Mouse (Mus musculus) MN1 (cell line): ENCODE results near the gene Eml4.

Experiments
- DNase-seq: peaks from one replicate; pipeline ENCODE4 v3.0.0-alpha.2; 2016; ENCODE audit warnings: low spot score

The Eml4 gene

GRCm38 (mm10) chr17:83344226-83344625 is 6.5 kb upstream of the Eml4 start:
- DNase-seq = no peak

DNA sequence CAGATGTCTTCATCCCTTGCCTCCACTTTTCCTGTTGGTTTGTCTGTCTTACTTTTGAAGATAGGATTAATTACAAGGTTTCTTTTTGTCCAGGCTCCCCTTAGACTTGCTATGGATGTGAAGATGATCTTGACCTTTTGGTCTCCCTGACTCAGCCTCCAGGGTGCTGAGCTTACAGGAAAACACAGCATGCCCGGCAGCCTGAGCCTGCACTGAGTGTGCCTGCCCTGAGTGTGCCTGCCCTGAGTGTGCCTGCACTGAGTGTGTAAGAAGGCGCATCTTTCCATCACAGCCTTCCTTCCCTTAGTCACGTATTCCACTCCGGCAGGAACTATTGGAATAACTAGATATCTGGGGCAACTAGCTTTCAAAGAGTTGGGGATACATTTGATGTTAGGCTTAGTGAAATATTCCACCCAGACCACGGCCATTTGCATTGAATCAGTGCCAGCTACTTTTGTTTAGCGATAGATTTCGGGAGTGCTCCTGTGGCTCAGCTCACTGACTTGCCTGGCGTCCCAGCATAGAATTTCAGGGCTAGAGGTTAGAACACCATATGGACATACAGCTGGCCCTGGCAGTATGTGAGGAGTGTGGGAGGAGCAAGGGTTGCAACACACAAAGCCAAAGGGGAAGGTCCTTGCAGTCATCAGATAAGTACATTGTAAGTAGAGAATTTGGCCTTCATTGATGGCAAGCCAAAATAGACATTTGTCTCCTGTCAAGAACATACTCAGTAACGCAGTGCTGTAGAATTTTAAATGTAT is 2.5 kb upstream of the Eml4 start:
- no peak for DNase-seq

GRCm38 (mm10) chr17:83351119-83351531 is 394 bp downstream of the Eml4 start:
- peak; percentile 33 for DNase-seq

DNA sequence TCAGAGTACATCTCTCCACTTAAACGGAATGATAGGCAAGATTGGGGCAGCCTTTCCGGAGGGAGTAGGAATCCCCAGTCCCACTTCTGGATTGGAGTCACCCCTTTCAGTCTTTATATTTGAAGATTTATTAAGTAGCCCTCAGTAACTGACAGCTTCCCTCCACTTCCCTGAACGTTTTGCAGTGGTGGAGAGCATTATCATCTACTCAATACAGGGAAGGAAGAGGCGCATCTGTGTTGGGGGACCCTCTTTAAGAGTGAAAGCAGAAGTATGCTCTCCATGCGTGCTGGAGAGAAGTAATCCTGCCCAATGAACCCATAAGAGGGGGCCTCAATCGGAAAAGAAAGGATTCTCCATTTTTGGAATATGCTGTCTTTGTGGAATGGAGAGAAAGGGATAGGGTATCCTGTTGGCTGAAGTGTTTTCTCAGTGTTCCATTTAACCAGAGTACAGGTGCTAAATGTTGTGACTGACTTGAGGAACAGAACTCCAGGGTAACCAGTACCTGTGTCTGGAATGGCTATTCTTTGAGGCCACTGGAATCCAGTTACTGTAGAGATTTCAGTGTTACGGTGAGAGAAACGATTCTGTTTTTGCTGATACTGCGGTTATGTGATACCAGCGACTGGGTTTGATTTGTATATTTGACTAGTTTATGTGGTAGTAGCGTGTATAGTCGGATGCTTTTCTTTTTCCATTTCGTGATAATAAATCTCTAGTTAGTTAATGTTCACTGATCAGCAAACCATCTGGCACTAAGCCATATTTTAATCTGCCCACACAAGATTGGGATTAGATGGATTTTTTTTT is 1.1 kb downstream of the Eml4 start:
- peak; percentile 39 for DNase-seq

DNA sequence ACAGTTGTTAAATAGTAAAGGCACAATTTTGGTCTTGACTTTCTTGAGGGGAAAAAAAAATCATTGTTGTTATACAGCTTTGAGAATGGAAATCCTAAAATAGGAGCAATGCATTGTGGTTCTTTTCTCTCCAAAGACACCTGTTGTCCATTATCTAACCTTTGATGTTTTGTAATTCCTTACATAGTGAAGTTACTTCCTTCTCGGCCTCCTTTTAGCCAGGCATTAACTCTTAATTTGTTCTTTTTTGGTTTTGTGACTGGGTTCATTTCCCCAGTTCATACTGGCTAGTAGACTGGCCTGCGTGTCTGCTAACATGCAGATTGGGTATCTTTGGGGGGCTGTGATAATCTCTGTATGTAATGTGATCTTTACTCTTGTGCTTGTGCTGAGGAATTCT is 1.7 kb downstream of the Eml4 start:
- no peak for DNase-seq

DNA sequence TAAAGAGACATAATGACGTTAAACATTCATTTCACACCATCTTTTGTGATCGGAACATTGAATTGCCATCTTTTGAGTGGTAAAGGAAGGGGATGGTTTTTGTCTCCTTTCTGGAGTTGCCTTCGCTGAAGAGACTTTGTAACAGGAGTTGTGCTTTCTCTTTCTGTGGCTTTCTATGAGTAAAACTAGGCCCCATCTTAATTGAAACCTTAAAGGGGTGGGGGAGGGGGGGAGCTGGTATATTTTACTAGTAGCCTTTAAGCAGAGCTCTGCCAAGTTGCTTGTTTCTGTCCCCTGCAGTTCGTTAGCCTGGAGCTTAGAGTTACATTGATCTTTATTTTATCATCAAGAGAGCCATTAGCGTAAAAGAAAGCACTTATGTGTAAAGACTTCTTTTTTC is 2.3 kb downstream of the Eml4 start:
- no peak for DNase-seq

GRCm38 (mm10) chr17:83353460-83353859 is 2.7 kb downstream of the Eml4 start:
- DNase-seq = no peak

DNA sequence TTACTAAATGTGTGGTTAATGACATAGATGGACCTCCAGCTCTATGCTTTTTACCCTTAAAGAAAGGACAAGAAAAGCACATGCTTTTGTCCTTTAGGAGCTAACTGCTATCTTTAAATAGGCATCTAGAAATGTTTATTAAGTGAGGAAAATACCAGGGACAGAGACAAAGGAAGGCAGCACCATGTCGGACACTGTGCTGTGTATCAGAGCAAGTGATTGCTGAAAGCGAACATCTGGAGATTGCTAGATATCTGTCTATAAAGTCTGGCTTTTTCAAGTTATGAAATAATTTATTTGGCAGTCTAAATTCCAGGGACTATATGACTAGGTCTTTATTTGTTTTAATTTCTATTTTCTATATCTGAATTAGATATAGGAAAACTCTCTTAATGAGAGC is 4.8 kb downstream of the Eml4 start:
- DNase-seq = no peak

DNA sequence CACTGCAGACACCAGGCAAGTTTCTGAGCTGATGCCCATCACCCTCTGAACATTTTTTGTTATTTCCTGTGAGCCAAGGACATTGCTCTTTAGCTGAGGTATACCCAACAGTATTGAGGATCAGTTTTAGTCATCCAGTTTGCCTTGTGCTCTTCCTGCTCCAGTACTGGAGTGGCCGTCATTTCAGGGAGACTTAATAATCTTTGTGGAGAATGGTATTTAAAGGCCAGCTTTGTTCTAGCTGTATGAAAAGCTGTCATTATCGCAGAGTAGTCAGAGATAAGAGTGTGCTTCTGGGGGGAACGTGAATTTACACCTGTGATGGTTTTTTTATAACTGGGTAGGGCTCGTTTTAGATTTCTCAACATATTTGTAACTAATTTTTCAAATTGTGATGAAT is 9.2 kb downstream of the Eml4 start:
- DNase-seq = no peak

GRCm38 (mm10) chr17:83360796-83361566 is 10.2 kb downstream of the Eml4 start:
- DNase-seq = no peak

GRCm38 (mm10) chr17:83363081-83363480 is 12.3 kb downstream of the Eml4 start:
- no peak for DNase-seq

DNA sequence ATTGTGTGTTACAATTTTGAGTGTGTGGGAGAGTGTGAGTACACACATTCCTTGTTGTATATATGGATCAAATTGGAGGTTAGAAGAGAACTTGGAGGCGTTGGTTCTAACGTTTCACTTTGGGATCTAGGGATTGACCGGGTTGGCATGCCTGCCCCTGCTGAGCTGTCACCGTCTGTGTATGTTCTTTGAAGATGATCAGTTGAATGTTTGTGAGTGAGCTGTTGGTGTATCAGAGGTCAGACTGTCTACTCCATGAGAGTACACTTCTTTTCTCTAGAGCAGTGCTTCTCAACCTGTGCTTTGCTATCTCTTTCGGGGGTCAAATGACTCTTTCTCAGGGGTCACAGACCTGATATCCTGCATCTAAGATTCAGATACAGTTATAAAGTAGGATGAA is 13.6 kb downstream of the Eml4 start:
- no peak for DNase-seq

DNA sequence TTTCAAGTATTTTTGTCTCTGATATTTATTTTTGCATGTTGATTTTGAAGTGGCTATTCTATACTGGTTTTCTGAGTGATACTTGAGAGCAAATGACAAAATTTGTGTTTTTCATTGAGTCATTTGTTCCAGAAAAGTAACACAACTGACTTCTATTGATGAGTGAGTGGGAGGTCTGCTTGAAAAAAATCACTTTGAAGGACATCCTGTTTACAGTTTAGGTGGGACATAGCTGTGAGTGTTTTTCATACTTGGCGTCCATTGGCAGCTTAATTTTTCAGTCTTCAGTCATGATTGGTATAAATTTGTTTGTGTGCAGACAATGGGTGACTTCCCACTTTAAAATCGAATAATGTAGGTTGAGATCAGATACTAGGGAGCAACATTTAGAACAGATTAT is 14.4 kb downstream of the Eml4 start:
- no peak for DNase-seq

- no peak for DNase-seq
Observed at GRCm38 (mm10) chr17:83365614-83366355, 15.1 kb downstream of the Eml4 start.

- DNase-seq = no peak
Observed at GRCm38 (mm10) chr17:83367387-83367786, 16.7 kb downstream of the Eml4 start.

DNA sequence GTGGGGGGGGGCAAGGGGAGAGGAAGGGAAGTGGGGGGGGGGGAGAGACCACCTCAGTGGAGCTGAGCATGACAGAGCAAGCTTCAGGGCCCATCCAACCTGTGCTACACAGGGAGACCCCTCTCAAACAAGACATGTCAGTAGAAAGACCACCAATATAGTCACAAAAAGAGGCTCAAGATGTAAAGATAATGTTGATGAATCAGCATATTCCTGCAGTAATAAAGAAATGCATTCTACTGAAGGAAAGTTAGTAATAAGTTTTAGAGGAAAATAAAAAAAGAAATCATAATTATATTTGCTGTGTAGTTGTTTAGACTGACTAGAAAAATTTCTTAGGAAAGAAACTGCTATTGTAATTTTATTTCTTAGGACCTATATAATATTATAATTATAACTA is 23.4 kb downstream of the Eml4 start:
- DNase-seq = no peak

DNA sequence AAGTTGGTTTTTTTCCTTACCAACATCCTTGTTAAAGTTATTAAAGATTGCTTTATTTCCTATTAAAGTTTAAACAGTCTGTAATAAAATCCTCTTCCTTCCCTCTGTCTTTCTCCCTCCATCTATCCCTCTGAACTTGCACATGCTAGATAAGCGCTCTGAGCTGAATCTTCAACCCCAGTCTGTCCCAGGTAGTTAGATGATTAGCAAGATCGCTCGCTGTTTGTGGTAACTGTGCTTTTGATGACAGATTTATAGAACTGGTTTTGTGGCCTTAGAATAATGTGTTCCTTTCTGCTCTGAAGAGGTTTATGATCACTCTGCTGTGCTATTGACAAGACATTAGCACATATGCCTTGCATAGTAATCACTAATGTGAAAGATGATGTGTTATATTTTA is 25.1 kb downstream of the Eml4 start:
- DNase-seq = no peak

DNA sequence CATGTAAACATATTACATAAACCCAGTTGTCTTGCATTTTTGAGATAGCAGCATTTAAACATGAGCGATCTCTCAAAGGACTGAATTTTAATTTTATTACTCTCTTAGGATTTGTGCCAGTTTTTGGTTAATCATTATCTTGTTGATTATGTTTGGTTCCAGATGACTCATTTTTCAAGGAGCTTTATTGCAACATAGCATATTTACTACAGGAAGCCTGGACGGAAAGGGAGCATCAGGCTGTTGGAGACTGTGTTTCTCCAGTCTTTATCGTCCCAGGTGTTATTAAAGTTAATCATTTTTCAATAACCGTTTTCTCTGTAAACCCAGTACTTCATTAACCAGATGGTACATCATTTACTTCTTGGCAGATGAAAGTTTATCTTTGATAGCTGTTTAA is 26.1 kb downstream of the Eml4 start:
- DNase-seq = peak; percentile 37

DNA sequence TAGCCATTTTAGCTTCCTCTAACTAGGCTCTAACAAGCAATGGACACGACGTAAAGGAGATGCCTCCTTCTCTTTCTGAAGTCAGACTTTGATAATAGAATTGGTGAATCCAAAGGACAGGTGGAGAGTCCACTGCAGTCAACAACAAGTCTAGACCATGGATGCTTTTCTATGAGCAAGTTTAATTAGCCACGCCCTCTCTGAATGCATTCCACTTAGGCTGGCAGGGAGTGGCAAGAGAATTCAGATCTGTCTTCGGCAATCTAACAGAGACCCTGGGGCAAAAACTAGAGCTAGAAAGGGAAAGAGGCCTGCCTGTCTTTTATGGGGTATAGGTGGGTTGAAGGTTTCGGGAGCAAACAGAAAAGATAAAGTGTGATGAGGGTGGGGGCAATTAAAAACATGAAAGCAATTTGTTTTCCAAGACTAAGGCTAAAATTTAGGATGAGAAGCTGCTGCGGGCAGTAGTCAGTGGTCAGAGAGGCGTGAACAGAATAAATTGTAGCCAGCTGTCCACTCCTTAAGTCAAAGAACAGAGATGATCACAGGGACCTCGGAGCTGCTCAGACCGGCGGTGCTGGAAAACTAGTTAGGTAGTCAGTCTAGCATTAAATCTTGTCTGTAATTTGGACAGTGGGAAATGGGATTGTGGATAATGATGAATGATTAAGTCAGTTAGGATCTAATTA is 27.2 kb downstream of the Eml4 start:
- DNase-seq = no peak

DNA sequence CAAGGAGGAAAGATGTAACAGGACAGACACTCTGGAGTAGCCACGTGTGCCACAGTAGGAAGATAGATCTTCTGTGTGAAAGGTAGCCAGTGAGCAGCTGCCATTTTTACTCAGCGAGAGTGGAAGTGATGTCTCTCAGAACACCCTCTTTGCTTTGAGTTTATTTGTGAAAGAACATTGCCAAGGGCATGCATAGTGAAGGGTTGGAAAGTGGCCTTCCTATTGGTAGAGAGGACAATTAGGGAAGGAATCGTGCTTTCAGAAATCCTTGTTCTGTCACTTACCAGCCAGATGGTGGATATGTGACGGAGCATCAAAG is 27.7 kb downstream of the Eml4 start:
- DNase-seq = peak; percentile 67

- DNase-seq = no peak
Observed at GRCm38 (mm10) chr17:83379366-83379765, 28.6 kb downstream of the Eml4 start.

- no peak for DNase-seq
Observed at GRCm38 (mm10) chr17:83379791-83380190, 29.1 kb downstream of the Eml4 start.
